Mouse (Mus musculus): ENCODE measurements around the gene Crebbp. TPM values are rescaled to one million over a fixed set of nuclear protein-coding genes. Genes with fewer than 3 reads are reported as not detected.

Gene Crebbp
- polyA plus RNA-seq, 1 experiment: 43.4 TPM

DNA sequence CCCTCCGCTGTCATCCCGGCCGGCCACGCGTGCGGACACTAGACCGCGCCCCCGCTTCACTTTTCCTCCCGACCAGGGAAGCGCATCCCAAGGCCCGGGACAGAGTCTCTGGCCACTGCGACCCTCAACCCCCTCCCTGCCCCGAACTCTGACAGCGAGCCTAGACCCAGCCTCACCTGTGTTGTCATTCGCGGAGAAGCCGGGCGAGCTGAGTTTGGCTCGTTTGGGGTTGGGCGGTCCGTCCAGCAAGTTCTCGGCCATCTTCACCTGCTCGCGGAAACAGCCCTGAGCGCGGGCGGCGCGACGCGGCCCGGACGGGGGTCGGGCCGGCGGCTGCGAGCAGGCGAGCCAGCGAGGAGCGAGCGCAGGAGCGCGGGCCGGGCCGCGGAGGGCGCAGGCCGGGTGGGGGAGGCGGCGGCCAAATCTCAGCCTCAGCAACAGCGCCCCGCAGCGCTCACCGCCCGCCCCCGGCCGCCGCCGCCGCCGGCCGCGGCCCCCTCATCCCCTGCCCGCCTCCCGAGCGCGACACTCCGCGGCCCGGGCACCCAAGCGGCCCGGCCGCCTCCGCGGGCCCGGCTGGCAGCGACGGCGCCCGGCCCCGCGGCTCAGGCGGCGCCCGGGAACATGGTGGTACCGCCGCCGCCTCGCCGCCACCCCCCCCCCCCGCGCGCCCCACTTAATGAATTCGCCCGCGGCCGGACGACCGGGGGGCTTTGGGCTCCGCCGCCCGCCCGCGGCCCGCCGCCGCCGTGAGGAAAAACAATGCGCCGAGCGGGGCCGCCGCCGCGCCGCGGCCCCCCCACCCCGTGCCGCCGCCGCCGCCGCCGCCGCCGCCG, 616 bp downstream of the Crebbp start:
- 4% methylated on average over 105 of the region's 128 CpGs for WGBS
- peak; percentile 70 for DNase-seq

DNA sequence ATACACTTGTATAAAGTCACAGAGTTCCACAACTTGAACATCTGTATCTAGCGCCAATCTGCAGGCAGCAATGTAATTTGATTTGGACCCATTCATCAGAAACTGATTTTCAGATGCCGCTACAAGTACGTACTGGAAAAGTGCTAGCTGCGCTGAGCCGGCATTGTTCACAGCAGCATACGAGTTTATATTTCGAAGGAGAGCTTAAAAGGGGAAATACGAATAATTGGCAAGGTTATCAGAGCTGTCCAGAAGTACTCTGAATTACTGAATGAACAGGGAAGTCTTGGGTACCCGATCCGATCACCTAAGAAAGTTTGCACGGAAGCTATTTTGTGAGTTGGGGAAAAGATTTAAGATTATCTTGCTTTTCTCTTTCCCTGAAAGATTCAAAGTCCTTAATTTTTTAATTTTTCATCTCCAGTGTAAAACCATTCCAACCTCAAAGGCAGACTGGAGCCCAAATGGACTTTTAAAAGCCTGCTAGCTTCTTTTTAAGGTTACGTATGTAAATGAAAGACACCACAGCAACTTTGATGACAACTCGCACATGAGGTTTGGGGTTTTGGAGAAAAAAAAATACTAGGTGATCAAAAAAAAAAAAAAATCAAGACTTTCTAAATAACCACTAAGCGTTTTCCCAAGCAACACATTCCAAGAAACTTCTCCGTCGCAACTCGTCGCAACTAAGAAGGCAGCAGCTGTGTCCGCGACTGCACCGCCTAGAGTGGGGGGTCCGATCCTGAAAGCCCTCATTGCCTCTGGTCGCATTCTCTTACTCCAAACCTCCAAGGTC, 1.4 kb downstream of the Crebbp start:
- no peak for DNase-seq

More for the DNA sequence above, 616 bp downstream of the Crebbp start:
- Histone ChIP-seq H3K4me3 (replicated peaks; ENCODE audit: extremely low read depth, low read depth, low read length) (peak overlapping the region; percentile 86), H3K4me1 (ENCODE audit: control insufficient read depth, insufficient read depth, low read length) (peaks cover 13% of the 10 kb centered on the region)
- no peak for TF ChIP-seq CTCF (IDR thresholded peaks at IDR 0.05; ENCODE audit: insufficient read depth, low read length)
- TF ChIP-seq POLR2A (IDR thresholded peaks at IDR 0.05; ENCODE audit: borderline replicate concordance, extremely low read depth, low read depth, low read length): no peak

DNA sequence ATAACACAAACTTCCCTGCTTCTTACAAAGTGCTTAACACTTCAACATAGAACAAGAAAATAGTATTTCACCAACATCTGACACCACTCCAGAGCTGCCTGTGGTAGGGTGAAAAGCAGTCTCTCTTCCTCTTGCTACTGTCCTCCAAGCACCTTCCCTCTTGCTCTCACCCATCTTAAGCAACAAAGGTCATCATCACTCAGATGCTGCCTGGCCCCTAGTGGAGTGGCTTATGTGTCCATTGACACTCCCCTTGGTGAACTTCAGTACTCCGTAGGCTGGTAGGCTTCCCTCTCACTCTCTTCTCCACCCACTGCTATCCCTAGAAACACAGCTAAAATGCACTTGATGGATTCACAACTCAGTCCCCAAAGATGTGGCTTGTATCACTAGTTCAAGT, 3.5 kb downstream of the Crebbp start:
- H3K4me3 ChIP-seq (replicated peaks; ENCODE audit: extremely low read depth, low read depth, low read length): no peak overlapping the region
- DNase-seq: no peak
- WGBS: 6% methylated on average over 1 of the region's 1 CpGs
- TF ChIP-seq CTCF (IDR thresholded peaks at IDR 0.05; ENCODE audit: insufficient read depth, low read length) (no peak), POLR2A (IDR thresholded peaks at IDR 0.05; ENCODE audit: borderline replicate concordance, extremely low read depth, low read depth, low read length) (no peak)
- H3K4me1 ChIP-seq (ENCODE audit: control insufficient read depth, insufficient read depth, low read length): peaks cover 22% of the 10 kb centered on the region

More for the DNA sequence above, 1.4 kb downstream of the Crebbp start:
- TF ChIP-seq POLR2A (IDR thresholded peaks at IDR 0.05; ENCODE audit: borderline replicate concordance, extremely low read depth, low read depth, low read length) (no peak), CTCF (IDR thresholded peaks at IDR 0.05; ENCODE audit: insufficient read depth, low read length) (no peak)
- Histone ChIP-seq H3K4me1 (ENCODE audit: control insufficient read depth, insufficient read depth, low read length) (peaks cover 13% of the 10 kb centered on the region), H3K4me3 (replicated peaks; ENCODE audit: extremely low read depth, low read depth, low read length) (peak overlapping the region; percentile 86)
- 2% methylated on average over 23 of the region's 23 CpGs for WGBS

DNA sequence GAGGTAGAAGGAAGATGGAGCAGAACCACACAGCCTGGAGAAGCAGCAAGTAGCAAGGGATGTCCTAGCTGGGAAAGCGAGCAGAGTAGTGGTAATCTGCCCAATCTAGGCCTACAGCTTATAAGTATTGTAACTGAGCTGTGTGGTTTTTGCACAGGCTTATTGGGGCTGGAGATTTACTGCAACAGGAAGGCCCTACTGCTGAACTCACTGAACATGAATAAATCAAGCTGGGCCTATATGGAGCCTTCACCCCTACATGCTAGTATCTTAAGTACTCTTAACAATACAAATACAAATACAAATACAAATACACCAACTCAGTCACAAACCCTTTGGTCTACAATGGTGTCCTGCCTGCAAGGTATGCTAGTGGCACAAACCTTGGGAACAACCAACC, 10.2 kb downstream of the Crebbp start:
- TF ChIP-seq CTCF (IDR thresholded peaks at IDR 0.05; ENCODE audit: insufficient read depth, low read length) (no peak), POLR2A (IDR thresholded peaks at IDR 0.05; ENCODE audit: borderline replicate concordance, extremely low read depth, low read depth, low read length) (no peak)
- DNase-seq: no peak
- 88% methylated on average over 1 of the region's 1 CpGs for WGBS
- no peak overlapping the region for H3K4me3 ChIP-seq (replicated peaks; ENCODE audit: extremely low read depth, low read depth, low read length)
- H3K4me1 ChIP-seq (ENCODE audit: control insufficient read depth, insufficient read depth, low read length): peaks cover 28% of the 10 kb centered on the region

DNA sequence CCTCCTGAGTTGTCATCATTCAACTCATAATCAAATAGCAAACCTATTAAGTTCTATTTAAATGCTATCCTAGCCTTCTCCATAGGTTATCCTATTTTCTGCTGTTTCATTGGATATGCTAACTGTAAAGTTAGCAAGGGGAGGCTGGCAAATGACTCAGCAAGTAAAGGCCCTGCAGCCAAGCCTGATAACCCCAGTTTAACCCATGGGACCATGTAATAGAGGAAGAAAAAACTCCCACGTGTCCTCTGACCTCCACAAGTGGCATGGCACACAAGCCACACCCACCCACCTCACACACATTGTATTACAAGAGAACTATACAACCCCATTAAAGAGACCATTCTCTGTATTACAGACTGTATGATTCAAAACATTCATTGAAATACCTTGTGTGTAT, 13.8 kb downstream of the Crebbp start:
- no peak for DNase-seq
- peaks cover 17% of the 10 kb centered on the region for H3K4me1 ChIP-seq (ENCODE audit: control insufficient read depth, insufficient read depth, low read length)
- 18% methylated on average over 1 of the region's 1 CpGs for WGBS
- no peak overlapping the region for H3K4me3 ChIP-seq (replicated peaks; ENCODE audit: extremely low read depth, low read depth, low read length)
- no peak for TF ChIP-seq POLR2A (IDR thresholded peaks at IDR 0.05; ENCODE audit: borderline replicate concordance, extremely low read depth, low read depth, low read length)
- no peak for TF ChIP-seq CTCF (IDR thresholded peaks at IDR 0.05; ENCODE audit: insufficient read depth, low read length)

DNA sequence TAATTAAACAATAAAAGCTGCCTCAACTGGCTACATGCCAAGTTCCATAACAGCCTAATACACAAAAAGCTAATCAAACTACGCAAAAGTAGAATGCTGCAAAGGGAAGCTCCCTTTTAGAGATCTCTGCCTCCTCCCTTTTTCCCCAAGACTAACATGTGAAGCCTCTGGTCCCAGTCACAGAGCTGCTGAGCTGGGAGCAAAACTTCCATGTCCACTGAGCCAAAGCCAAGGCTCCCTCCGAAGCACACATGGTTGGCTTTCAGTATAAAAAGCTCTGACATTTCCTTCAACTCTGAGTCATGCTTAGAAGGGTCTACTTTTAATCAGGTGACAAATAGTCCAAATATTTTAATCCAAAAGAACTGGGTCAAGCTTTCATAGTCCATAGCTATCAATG, 14.2 kb downstream of the Crebbp start:
- no peak overlapping the region for H3K4me3 ChIP-seq (replicated peaks; ENCODE audit: extremely low read depth, low read depth, low read length)
- no peak for DNase-seq
- 24% methylated on average over 2 of the region's 2 CpGs for WGBS
- peaks cover 14% of the 10 kb centered on the region for H3K4me1 ChIP-seq (ENCODE audit: control insufficient read depth, insufficient read depth, low read length)
- TF ChIP-seq CTCF (IDR thresholded peaks at IDR 0.05; ENCODE audit: insufficient read depth, low read length) (no peak), POLR2A (IDR thresholded peaks at IDR 0.05; ENCODE audit: borderline replicate concordance, extremely low read depth, low read depth, low read length) (no peak)

DNA sequence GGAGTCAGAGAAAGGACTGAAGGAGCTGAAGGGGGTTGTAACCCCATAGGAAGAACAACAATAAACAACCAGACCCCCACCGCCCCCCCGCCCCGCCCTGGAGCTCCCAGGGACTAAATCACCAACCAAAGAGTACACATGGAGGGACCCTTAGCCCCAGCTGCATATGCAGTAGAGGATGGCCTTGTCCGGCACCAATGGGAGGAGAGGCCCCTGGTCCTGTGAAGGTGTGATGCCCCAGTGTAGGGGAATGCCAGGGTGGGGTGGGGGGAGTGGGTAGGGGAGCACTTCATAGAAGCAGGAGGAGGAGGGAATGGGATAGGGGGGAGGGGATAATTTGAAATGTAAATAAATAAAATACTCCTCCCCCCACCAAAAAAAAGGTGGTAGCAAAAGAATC, 15.8 kb downstream of the Crebbp start:
- DNase-seq: no peak
- no peak for TF ChIP-seq CTCF (IDR thresholded peaks at IDR 0.05; ENCODE audit: insufficient read depth, low read length)
- no peak for TF ChIP-seq POLR2A (IDR thresholded peaks at IDR 0.05; ENCODE audit: borderline replicate concordance, extremely low read depth, low read depth, low read length)
- Histone ChIP-seq H3K4me1 (ENCODE audit: control insufficient read depth, insufficient read depth, low read length) (peaks cover 10% of the 10 kb centered on the region), H3K4me3 (replicated peaks; ENCODE audit: extremely low read depth, low read depth, low read length) (no peak overlapping the region)
- WGBS: 82% methylated on average over 4 of the region's 4 CpGs

DNA sequence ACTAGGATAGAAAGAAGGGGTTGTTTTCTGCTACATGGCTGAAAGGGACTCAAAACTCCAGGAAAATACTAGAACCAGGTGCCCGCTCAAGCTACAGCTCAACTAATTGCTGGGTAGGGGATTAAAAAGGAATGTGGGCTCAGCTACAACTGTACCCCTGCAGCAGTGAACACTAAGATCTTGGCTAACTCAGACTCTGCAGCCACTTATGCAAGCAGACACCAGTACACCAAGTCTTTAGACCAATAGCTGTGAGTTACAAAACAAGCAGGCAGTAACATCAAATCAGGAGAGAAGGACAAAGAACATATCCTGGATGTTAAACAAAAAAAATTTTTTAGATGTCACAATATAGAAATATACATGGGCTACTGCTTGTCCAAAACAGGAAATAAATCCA, 23.6 kb downstream of the Crebbp start:
- DNase-seq: no peak
- Histone ChIP-seq H3K4me3 (replicated peaks; ENCODE audit: extremely low read depth, low read depth, low read length) (no peak overlapping the region), H3K4me1 (ENCODE audit: control insufficient read depth, insufficient read depth, low read length) (peaks cover 7% of the 10 kb centered on the region)
- no peak for TF ChIP-seq CTCF (IDR thresholded peaks at IDR 0.05; ENCODE audit: insufficient read depth, low read length)
- no peak for TF ChIP-seq POLR2A (IDR thresholded peaks at IDR 0.05; ENCODE audit: borderline replicate concordance, extremely low read depth, low read depth, low read length)
- 97% methylated on average over 1 of the region's 1 CpGs for WGBS

DNA sequence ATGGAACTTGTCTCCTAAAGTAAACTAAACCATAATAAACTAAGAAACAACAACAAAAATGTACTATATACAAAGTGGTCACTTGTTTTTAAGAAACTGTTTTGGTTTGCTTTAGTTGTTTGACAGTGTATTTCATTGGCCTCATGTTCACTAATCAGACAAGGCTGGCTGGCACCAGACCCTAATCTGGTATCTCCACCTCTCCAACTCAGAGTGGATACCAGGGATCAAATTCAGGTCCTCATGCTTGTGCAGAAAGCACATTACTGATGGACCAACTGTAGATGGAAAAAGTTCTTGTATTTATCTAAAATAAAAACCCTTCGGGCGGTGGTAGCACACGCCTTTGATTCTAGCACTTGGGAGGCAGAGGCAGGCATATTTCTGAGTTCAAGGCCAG, 38.7 kb downstream of the Crebbp start:
- no peaks in the 10 kb centered on the region for H3K4me1 ChIP-seq (ENCODE audit: control insufficient read depth, insufficient read depth, low read length)
- no peak for DNase-seq
- TF ChIP-seq CTCF (IDR thresholded peaks at IDR 0.05; ENCODE audit: insufficient read depth, low read length): no peak
- WGBS: 97% methylated on average over 3 of the region's 3 CpGs
- no peak overlapping the region for H3K4me3 ChIP-seq (replicated peaks; ENCODE audit: extremely low read depth, low read depth, low read length)

Measured in lung, adult 2 months (tissue).